17 mouse cellular contexts compared by ENCODE assay signal in the genomic region with DNA sequence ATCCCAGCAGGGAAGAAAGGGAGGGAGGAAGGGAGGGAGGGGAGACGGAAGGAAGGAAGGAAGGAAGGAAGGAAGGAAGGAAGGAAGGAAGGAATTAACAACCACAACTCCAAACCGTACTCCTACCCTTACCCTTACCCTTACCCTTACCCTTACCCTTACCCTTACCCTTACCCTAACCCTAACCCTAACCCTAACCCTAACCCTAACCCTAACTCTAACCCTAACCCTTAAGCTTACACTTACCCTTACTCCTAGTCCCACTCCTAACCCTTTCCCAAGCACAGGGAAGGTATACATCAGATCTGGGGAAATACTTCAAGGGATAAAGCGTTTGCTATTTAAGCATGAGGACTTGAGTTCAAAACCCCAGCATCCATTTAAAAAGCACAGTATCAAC.
DNase-seq lines count a peak whose midpoint lies in the region; ATAC-seq and TF ChIP-seq lines count a peak whose summit lies in the region.
"Had no signal": no experiment of that assay in that cellular context is flagged by ENCODE, and none has a peak within 500 bp of the region (broad histone marks: within the 10 kb centered on the region; RNA-seq: fewer than 3 reads in every experiment).

No protein-coding gene starts in this region.

- peak overlapping the region; percentile 63 for H3K27ac ChIP-seq in heart, adult 2 months
- 0 out of 2 replicates have a peak overlapping the region, but pooled peaks have one; percentile 55 for H3K27ac ChIP-seq in layer of hippocampus, adult 2 months
- H3K27ac ChIP-seq in intestine, embryonic 15.5 days, result peak overlapping the region; percentile 20; the same call in 1 of the 2 replicates

- H3K4me3 ChIP-seq in heart, adult 2 months, result no peak overlapping the region
- no peak overlapping the region for H3K4me3 ChIP-seq in layer of hippocampus, adult 2 months
- H3K4me3 ChIP-seq in G1E (ENCODE audit: low read depth, low read length), result no peak overlapping the region
- no peak overlapping the region for H3K4me3 ChIP-seq in intestine, embryonic 15.5 days (replicated peaks)
- H3K4me3 ChIP-seq: megakaryocyte, embryonic 14.5 days had no signal

- peaks cover 6% of the 10 kb centered on the region for H3K4me1 ChIP-seq in heart, adult 2 months (ENCODE audit: control insufficient read depth, insufficient read depth, low read length)
- no peaks in the 10 kb centered on the region for H3K4me1 ChIP-seq in G1E (ENCODE audit: insufficient read depth, low read depth, low read length)
- peaks cover 7% of the 10 kb centered on the region for H3K4me1 ChIP-seq in intestine, embryonic 15.5 days (replicated peaks)

- ATAC-seq in G1E (ENCODE audit: extremely low read depth, insufficient number of reproducible peaks, low FRiP score, poor library complexity, severe bottlenecking), result peak; percentile 49; the same call in 1 of the 2 replicates
- ATAC-seq in intestine, embryonic 15.5 days, result no peak
- ATAC-seq: hindbrain, embryonic 16.5 days had no signal

- no peak for TF ChIP-seq EP300 in heart, adult 2 months (IDR thresholded peaks at IDR 0.05; ENCODE audit: insufficient read depth, low read depth, low read length)

- intact Hi-C loops in heart, adult 2 months (cut with DNase I), result loop anchor here (2.0 kb wide), 1 partner anchor 27 kb away; no protein-coding TSS in a partner anchor
- intact Hi-C loops in heart, postnatal 25 days (cut with DNase I), result no loop called here

- no peaks in the 10 kb centered on the region for H3K9me3 ChIP-seq in G1E (replicated peaks)
- no peaks in the 10 kb centered on the region for H3K9me3 ChIP-seq in intestine, embryonic 15.5 days
- H3K9me3 ChIP-seq: megakaryocyte, embryonic 14.5 days had no signal

- no peak for DNase-seq in heart, adult 2 months
- DNase-seq in heart, postnatal 25 days (ENCODE audit: low spot score), result no peak
- no peak for DNase-seq in layer of hippocampus, adult 2 months (ENCODE audit: low spot score in 2 of 2)
- DNase-seq in layer of hippocampus, postnatal 36 days, result no peak
- no peak for DNase-seq in G1E (ENCODE audit: low spot score)
- no peak for DNase-seq in yolk sac, embryonic 10.5 days (ENCODE audit: low spot score)
- DNase-seq in frontal cortex, postnatal 25 days (ENCODE audit: low spot score in 2 of 2), result no peak
- DNase-seq: adrenal gland, postnatal 14 days; B cell, adult 2 months; cerebellum, adult 18-20 months; cerebellum, postnatal 36 days; kidney, adult 8-10 months; kidney, postnatal 4 days; lung, adult 18-20 months had no signal

- no peak overlapping the region for H3K4me2 ChIP-seq in intestine, embryonic 15.5 days (replicated peaks)

- H3K9ac ChIP-seq in heart, adult 2 months (ENCODE audit: low read depth, low read length), result no peak overlapping the region
- no peak overlapping the region for H3K9ac ChIP-seq in intestine, embryonic 15.5 days

- 74% methylated on average over 3 of the region's 3 CpGs for WGBS in heart, adult 2 months
- WGBS in intestine, embryonic 15.5 days, result 89% methylated on average over 3 of the region's 3 CpGs

- TF ChIP-seq CTCF in heart, adult 2 months (IDR thresholded peaks at IDR 0.05), result no peak
- no peak for TF ChIP-seq CTCF in layer of hippocampus, adult 2 months (conservative IDR thresholded peaks at IDR 0.05)
- TF ChIP-seq CTCF in G1E (IDR thresholded peaks at IDR 0.05; ENCODE audit: low read depth, low read length), result no peak

- TF ChIP-seq POLR2A in heart, adult 2 months (IDR thresholded peaks at IDR 0.05; ENCODE audit: insufficient read depth, low read depth, low read length), result no peak

- H3K79me2 ChIP-seq in heart, adult 2 months (replicated peaks; ENCODE audit: control insufficient read depth, insufficient read depth, low read length), result no peaks in the 10 kb centered on the region

- H3K27me3 ChIP-seq in heart, adult 2 months (ENCODE audit: control insufficient read depth, insufficient read depth, low read length), result no peaks in the 10 kb centered on the region
- H3K27me3 ChIP-seq in G1E (ENCODE audit: insufficient read depth, low read length), result peaks cover 26% of the 10 kb centered on the region
- H3K27me3 ChIP-seq in intestine, embryonic 15.5 days (replicated peaks), result no peaks in the 10 kb centered on the region

- peaks cover 3% of the 10 kb centered on the region for H3K36me3 ChIP-seq in heart, adult 2 months (ENCODE audit: control insufficient read depth, insufficient read depth, low read length)
- H3K36me3 ChIP-seq in G1E (replicated peaks), result no peaks in the 10 kb centered on the region
- no peaks in the 10 kb centered on the region for H3K36me3 ChIP-seq in intestine, embryonic 15.5 days
